Mouse (Mus musculus) midbrain, embryonic 16.5 days (tissue): ENCODE results near the gene Mpped2. TPM values are rescaled to one million over a fixed set of nuclear protein-coding genes. Genes with fewer than 3 reads are reported as not detected.

Experiments
- ATAC-seq: fragments of 200-750 bp; cut with Nextera tagmentation; 2 replicates; pipeline ENCODE4 v1.8.0; 2017; ENCODE audit warnings: moderate TSS enrichment
- H3K27ac ChIP-seq: fragments of 300-500 bp; sonication (generic); 2 replicates; pipeline ENCODE4 v1.5.1; 2014; ENCODE audit warnings: mild to moderate bottlenecking, low read length, mixed read lengths
- H3K27me3 ChIP-seq: fragments of 300-500 bp; sonication (generic); 2 replicates; pipeline ENCODE4 v1.6.1; 2014; ENCODE audit warnings: low read depth, low read length, mixed read lengths; ENCODE audit not compliant: control insufficient read depth, insufficient read depth
- H3K36me3 ChIP-seq: fragments of 300-500 bp; sonication (generic); 2 replicates; pipeline ENCODE4 v1.6.1; 2014; ENCODE audit warnings: mild to moderate bottlenecking, low read length, moderate library complexity, mixed read lengths; ENCODE audit not compliant: control insufficient read depth, insufficient read depth
- H3K4me1 ChIP-seq: fragments of 300-500 bp; sonication (generic); 2 replicates; pipeline ENCODE4 v1.6.1; 2014; ENCODE audit warnings: mild to moderate bottlenecking, low read length, mixed read lengths; ENCODE audit not compliant: control insufficient read depth, insufficient read depth
- H3K4me2 ChIP-seq: fragments of 300-500 bp; sonication (generic); 2 replicates; pipeline ENCODE4 v1.6.1; 2014; ENCODE audit warnings: mild to moderate bottlenecking, low read length, mixed read lengths
- H3K4me3 ChIP-seq: fragments of 300-500 bp; sonication (generic); 2 replicates; pipeline ENCODE4 v1.5.1; 2014; ENCODE audit warnings: low read depth, mild to moderate bottlenecking, low read length, moderate library complexity, mixed read lengths
- H3K9ac ChIP-seq: fragments of 300-500 bp; sonication (generic); 2 replicates; pipeline ENCODE4 v1.6.1; 2014; ENCODE audit warnings: low read depth, low read length, mixed read lengths
- H3K9me3 ChIP-seq: fragments of 300-500 bp; sonication (generic); replicated peaks from 2 replicates; pipeline ENCODE4 v1.6.1; 2014; ENCODE audit warnings: mild to moderate bottlenecking, low read length, mixed read lengths; ENCODE audit not compliant: control insufficient read depth, poor library complexity, severe bottlenecking
- WGBS: fragments of 180-500 bp; shearing (Covaris S2); extraction: QIAGEN DNeasy Blood & Tissue Kit; methylation state at CpG from one replicate; pipeline ENCODE4 v1.1.7; 2014; 5-methylcytosine and 5-hydroxymethylcytosine counted together
- polyA plus RNA-seq: library from polyadenylated mRNA; unstranded; fragments of >200 nt; fragmentation: Nextera tagmentation; extraction: Ambion mirVana; gene quantifications from 2 replicates; pipeline ENCODE4 v1.2.1, GENCODE M21; 2015

Gene Mpped2
- polyA plus RNA-seq, 1 experiment from 2014 or later = 110 TPM

GRCm38 (mm10) chr2:106789694-106790328 is 96.7 kb downstream of the Mpped2 start:
- Histone ChIP-seq H3K36me3 (no peaks in the 10 kb centered on the region), H3K4me1 (0 out of 2 replicates have a peak, but pooled peaks cover 7% of the 10 kb centered on the region), H3K4me2 (no peak overlapping the region), H3K9me3 (no peaks in the 10 kb centered on the region), H3K27me3 (no peaks in the 10 kb centered on the region), H3K4me3 (no peak overlapping the region), H3K27ac (no peak overlapping the region), H3K9ac (no peak overlapping the region)
- ATAC-seq = no peak
- 65% methylated on average over 5 of the region's 5 CpGs for WGBS

GRCm38 (mm10) chr2:106790329-106790701 is 97.2 kb downstream of the Mpped2 start:
- no peak for ATAC-seq
- Histone ChIP-seq H3K36me3 (no peaks in the 10 kb centered on the region), H3K4me2 (no peak overlapping the region), H3K4me1 (0 out of 2 replicates have a peak, but pooled peaks cover 7% of the 10 kb centered on the region), H3K9ac (no peak overlapping the region), H3K27ac (no peak overlapping the region), H3K9me3 (no peaks in the 10 kb centered on the region), H3K4me3 (no peak overlapping the region), H3K27me3 (no peaks in the 10 kb centered on the region)
- WGBS = 40% methylated on average over 3 of the region's 3 CpGs

- Histone ChIP-seq H3K36me3 (no peaks in the 10 kb centered on the region), H3K4me3 (no peak overlapping the region; the same call in 1 of the 2 replicates), H3K4me1 (peaks cover 27% of the 10 kb centered on the region), H3K9ac (peak overlapping the region; percentile 36), H3K27me3 (no peaks in the 10 kb centered on the region), H3K4me2 (peak overlapping the region; percentile 49), H3K9me3 (no peaks in the 10 kb centered on the region), H3K27ac (peak overlapping the region; percentile 51)
- ATAC-seq = peak; percentile 44; the same call in 1 of the 2 replicates
- WGBS = 5% methylated on average over 7 of the region's 7 CpGs
Observed at GRCm38 (mm10) chr2:106796246-106796645, 103.2 kb downstream of the Mpped2 start.

- H3K4me3 ChIP-seq = no peak overlapping the region
- peaks cover 27% of the 10 kb centered on the region for H3K4me1 ChIP-seq
- H3K36me3 ChIP-seq = no peaks in the 10 kb centered on the region
- no peak overlapping the region for H3K9ac ChIP-seq
- H3K27ac ChIP-seq = 0 out of 2 replicates have a peak overlapping the region, but pooled peaks have one; percentile 26
- WGBS = 6% methylated on average over 3 of the region's 3 CpGs
- no peaks in the 10 kb centered on the region for H3K9me3 ChIP-seq
- no peaks in the 10 kb centered on the region for H3K27me3 ChIP-seq
- peak overlapping the region; percentile 16; the same call in 1 of the 2 replicates for H3K4me2 ChIP-seq
- ATAC-seq = peak; percentile 50
Observed at GRCm38 (mm10) chr2:106797855-106798254, 104.8 kb downstream of the Mpped2 start.

- Histone ChIP-seq H3K27me3 (no peaks in the 10 kb centered on the region), H3K9ac (no peak overlapping the region), H3K4me3 (no peak overlapping the region), H3K27ac (no peak overlapping the region), H3K4me1 (peaks cover 27% of the 10 kb centered on the region), H3K9me3 (no peaks in the 10 kb centered on the region), H3K36me3 (no peaks in the 10 kb centered on the region), H3K4me2 (no peak overlapping the region)
- 45% methylated on average over 4 of the region's 4 CpGs for WGBS
- no peak for ATAC-seq
Observed at GRCm38 (mm10) chr2:106798824-106799223, 105.8 kb downstream of the Mpped2 start.

DNA sequence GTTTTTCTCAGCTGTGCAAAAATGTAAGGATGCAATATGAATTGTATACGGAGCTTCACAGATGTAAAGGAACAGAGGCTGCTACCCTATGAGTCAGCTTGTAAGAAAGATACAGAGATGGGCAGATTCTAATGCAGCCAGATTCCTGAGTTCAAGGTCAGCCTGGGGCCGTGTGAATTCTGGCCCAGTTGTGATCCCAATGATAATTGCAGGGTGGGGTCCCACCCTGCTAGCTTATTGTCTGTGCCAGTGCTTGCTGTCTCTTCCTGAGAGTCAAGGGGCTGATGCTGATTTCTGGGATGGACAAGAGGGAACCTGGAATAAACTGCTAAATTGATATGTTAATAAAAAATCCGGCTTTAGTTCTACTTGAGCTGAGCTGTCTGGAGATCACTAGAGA is 122.8 kb downstream of the Mpped2 start:
- no peak overlapping the region for H3K27ac ChIP-seq
- H3K4me1 ChIP-seq = no peaks in the 10 kb centered on the region
- H3K4me2 ChIP-seq = no peak overlapping the region
- no peaks in the 10 kb centered on the region for H3K27me3 ChIP-seq
- H3K36me3 ChIP-seq = no peaks in the 10 kb centered on the region
- H3K9ac ChIP-seq = no peak overlapping the region
- WGBS = 95% methylated on average over 3 of the region's 3 CpGs
- no peaks in the 10 kb centered on the region for H3K9me3 ChIP-seq
- H3K4me3 ChIP-seq = no peak overlapping the region
- no peak for ATAC-seq

DNA sequence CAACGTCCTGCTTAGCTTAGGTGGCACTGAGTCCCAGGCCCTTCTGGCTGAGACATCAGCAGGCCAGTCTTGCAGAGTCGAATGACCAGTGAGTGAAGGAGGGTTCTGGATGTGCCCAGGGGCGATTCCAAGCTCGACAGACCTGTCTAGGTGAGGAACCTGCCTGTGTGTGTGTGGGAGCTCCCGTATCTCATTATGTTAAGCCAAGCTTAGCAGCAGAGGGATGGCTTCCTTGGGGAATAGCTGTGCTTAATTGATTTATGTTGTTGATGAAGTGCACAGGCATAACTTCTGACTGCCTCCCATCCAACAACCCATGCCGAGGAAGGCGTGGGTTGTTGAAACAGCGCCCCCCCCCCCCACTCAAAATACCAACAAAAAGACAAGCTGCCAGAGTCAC is 128.2 kb downstream of the Mpped2 start:
- Histone ChIP-seq H3K9ac (no peak overlapping the region), H3K4me2 (no peak overlapping the region), H3K4me1 (peaks cover 19% of the 10 kb centered on the region), H3K4me3 (no peak overlapping the region), H3K27me3 (no peaks in the 10 kb centered on the region), H3K27ac (no peak overlapping the region), H3K36me3 (no peaks in the 10 kb centered on the region), H3K9me3 (no peaks in the 10 kb centered on the region)
- peak; percentile 44; the same call in 1 of the 2 replicates for ATAC-seq
- 67% methylated on average over 8 of the region's 8 CpGs for WGBS

DNA sequence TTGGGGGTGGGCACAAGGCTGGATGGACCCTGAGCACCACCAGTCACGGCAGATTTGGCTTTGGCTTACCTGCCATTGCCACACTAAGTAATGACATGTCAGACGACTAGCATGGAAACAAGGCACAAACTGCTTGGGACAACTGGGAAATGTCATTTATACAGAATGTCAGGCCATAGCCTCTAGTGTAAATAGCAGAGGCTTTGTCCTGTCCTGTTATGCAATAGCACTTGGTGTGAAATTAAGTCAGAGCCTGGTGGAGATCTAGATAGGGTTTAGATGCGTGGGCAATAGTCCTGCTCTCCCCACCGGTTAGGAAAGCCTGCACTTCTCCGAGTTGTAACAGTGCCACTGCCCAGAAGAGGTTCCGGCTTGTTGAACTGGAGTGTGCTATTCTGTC is 128.8 kb downstream of the Mpped2 start:
- H3K36me3 ChIP-seq = no peaks in the 10 kb centered on the region
- 48% methylated on average over 6 of the region's 6 CpGs for WGBS
- no peak overlapping the region for H3K4me3 ChIP-seq
- no peak overlapping the region for H3K4me2 ChIP-seq
- H3K27ac ChIP-seq = no peak overlapping the region
- no peak overlapping the region for H3K9ac ChIP-seq
- 0 out of 2 replicates have a peak, but pooled peaks have one; percentile 50 for ATAC-seq
- no peaks in the 10 kb centered on the region for H3K9me3 ChIP-seq
- H3K4me1 ChIP-seq = peaks cover 19% of the 10 kb centered on the region
- H3K27me3 ChIP-seq = no peaks in the 10 kb centered on the region

- peaks cover 19% of the 10 kb centered on the region for H3K4me1 ChIP-seq
- no peak overlapping the region for H3K9ac ChIP-seq
- no peak overlapping the region for H3K4me3 ChIP-seq
- no peaks in the 10 kb centered on the region for H3K36me3 ChIP-seq
- 0 out of 2 replicates have a peak, but pooled peaks have one; percentile 52 for ATAC-seq
- WGBS = 7% methylated on average over 5 of the region's 5 CpGs
- no peaks in the 10 kb centered on the region for H3K9me3 ChIP-seq
- no peak overlapping the region for H3K4me2 ChIP-seq
- H3K27ac ChIP-seq = no peak overlapping the region
- H3K27me3 ChIP-seq = no peaks in the 10 kb centered on the region
Observed at GRCm38 (mm10) chr2:106822540-106822939, 129.5 kb downstream of the Mpped2 start.
